Mouse (Mus musculus): ENCODE measurements at regions not wholly inside any gene's neighbourhood (a gene's known extent, or its start where the extent isn't known, plus 50 kb on each side); places are given as distances from the start of the nearest gene placed in this dataset.
A peak's percentile ranks its signal among the peaks of the same experiment; 100 is the strongest.

DNA sequence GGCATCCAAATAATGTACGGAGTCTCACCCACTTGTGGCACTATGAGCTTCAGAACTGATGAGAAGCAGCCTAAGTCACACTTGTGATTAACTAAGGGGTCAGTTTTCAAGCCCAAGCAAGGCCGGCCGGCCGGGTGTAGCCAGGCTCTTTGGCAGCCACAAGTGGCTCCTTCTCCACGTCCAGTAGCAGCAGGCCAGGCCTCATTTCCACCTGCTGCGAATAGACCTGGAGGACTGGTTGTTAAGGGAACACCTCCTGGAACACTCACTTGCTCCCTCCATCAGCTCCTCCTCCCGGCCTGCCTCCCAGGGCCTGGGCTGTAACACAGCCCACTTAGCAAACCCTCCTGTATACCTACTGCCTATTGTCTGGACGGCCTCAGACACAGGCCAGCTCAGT is 61.1 kb upstream of the Calm2 start:
- Histone ChIP-seq H3K9ac (replicated peaks; ENCODE audit: low read depth) (no peak overlapping the region), H3K27ac (ENCODE audit: low read length) (no peak overlapping the region; the same call in 1 of the 2 replicates), H3K9me3 (ENCODE audit: low read length) (no peaks in the 10 kb centered on the region), H3K27me3 (replicated peaks; ENCODE audit: insufficient read depth, low read length) (no peaks in the 10 kb centered on the region), H3K36me3 (ENCODE audit: insufficient read depth, low read length) (no peaks in the 10 kb centered on the region), H3K4me2 (replicated peaks; ENCODE audit: low read depth, low read length) (no peak overlapping the region), H3K4me3 (ENCODE audit: low read depth, low read length) (no peak overlapping the region), H3K4me1 (ENCODE audit: insufficient read depth, low read depth, low read length) (no peaks in the 10 kb centered on the region)
- TF ChIP-seq EP300 (IDR thresholded peaks at IDR 0.05) (no peak), CTCF (IDR thresholded peaks at IDR 0.05) (no peak)
- ATAC-seq: peak; percentile 88
- WGBS: 51% methylated on average over 8 of the region's 8 CpGs
- peak; percentile 70 for DNase-seq (ENCODE audit: low spot score)

- no peaks in the 10 kb centered on the region for H3K36me3 ChIP-seq (ENCODE audit: insufficient read depth, low read length)
- no peak for TF ChIP-seq CTCF (IDR thresholded peaks at IDR 0.05)
- no peak for TF ChIP-seq EP300 (IDR thresholded peaks at IDR 0.05)
- H3K4me3 ChIP-seq (ENCODE audit: low read depth, low read length): no peak overlapping the region
- WGBS: 69% methylated on average over 16 of the region's 16 CpGs
- no peak overlapping the region for H3K27ac ChIP-seq (ENCODE audit: low read length)
- no peaks in the 10 kb centered on the region for H3K9me3 ChIP-seq (ENCODE audit: low read length)
- no peak overlapping the region for H3K4me2 ChIP-seq (replicated peaks; ENCODE audit: low read depth, low read length)
- DNase-seq (ENCODE audit: low spot score): no peak
- ATAC-seq: 0 out of 2 replicates have a peak, but pooled peaks have one; percentile 27
- H3K27me3 ChIP-seq (replicated peaks; ENCODE audit: insufficient read depth, low read length): no peaks in the 10 kb centered on the region
- peaks cover 3% of the 10 kb centered on the region; the same call in 1 of the 2 replicates for H3K4me1 ChIP-seq (ENCODE audit: insufficient read depth, low read depth, low read length)
- H3K9ac ChIP-seq (replicated peaks; ENCODE audit: low read depth): no peak overlapping the region
Observed at GRCm38 (mm10) chr17:87508582-87509253, 62.0 kb upstream of the Calm2 start.

GRCm38 (mm10) chr17:87512000-87512611 is 65.4 kb upstream of the Calm2 start:
- Histone ChIP-seq H3K27me3 (replicated peaks; ENCODE audit: insufficient read depth, low read length) (no peaks in the 10 kb centered on the region), H3K4me1 (ENCODE audit: insufficient read depth, low read depth, low read length) (peaks cover 9% of the 10 kb centered on the region; the same call in 1 of the 2 replicates), H3K4me3 (ENCODE audit: low read depth, low read length) (no peak overlapping the region), H3K9ac (replicated peaks; ENCODE audit: low read depth) (no peak overlapping the region), H3K27ac (ENCODE audit: low read length) (no peak overlapping the region), H3K9me3 (ENCODE audit: low read length) (no peaks in the 10 kb centered on the region), H3K36me3 (ENCODE audit: insufficient read depth, low read length) (no peaks in the 10 kb centered on the region), H3K4me2 (replicated peaks; ENCODE audit: low read depth, low read length) (no peak overlapping the region)
- TF ChIP-seq CTCF (IDR thresholded peaks at IDR 0.05) (no peak), EP300 (IDR thresholded peaks at IDR 0.05) (no peak)
- DNase-seq (ENCODE audit: low spot score): no peak
- no peak for ATAC-seq
- WGBS: 68% methylated on average over 9 of the region's 9 CpGs

DNA sequence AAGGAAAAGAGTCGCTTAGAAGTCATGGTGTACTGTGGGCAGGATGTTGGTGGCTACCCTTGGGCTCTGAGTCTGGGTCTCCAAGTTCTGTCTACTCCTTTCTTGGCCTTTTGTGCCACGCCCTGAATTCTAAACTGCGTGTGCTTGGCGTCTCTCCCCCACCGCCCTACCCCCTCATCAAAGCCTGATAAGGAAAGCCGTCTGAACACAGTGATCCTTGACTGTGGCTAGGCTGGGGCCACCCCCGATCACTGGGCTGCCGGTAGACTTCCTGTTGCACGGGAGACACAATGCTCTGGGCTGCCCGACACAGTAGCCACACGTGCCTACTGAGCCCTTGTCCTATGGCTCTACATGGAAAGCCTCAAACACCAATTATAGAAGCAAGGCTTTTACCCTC is 67.1 kb upstream of the Calm2 start:
- Histone ChIP-seq H3K4me2 (replicated peaks; ENCODE audit: low read depth, low read length) (no peak overlapping the region), H3K36me3 (ENCODE audit: insufficient read depth, low read length) (no peaks in the 10 kb centered on the region), H3K4me3 (ENCODE audit: low read depth, low read length) (no peak overlapping the region), H3K9ac (replicated peaks; ENCODE audit: low read depth) (no peak overlapping the region), H3K9me3 (ENCODE audit: low read length) (no peaks in the 10 kb centered on the region), H3K27ac (ENCODE audit: low read length) (no peak overlapping the region; the same call in 1 of the 2 replicates), H3K27me3 (replicated peaks; ENCODE audit: insufficient read depth, low read length) (no peaks in the 10 kb centered on the region), H3K4me1 (ENCODE audit: insufficient read depth, low read depth, low read length) (peaks cover 9% of the 10 kb centered on the region; the same call in 1 of the 2 replicates)
- peak; percentile 58; the same call in 1 of the 2 replicates for TF ChIP-seq EP300 (IDR thresholded peaks at IDR 0.05)
- no peak for TF ChIP-seq CTCF (IDR thresholded peaks at IDR 0.05)
- ATAC-seq (peak; percentile 67), DNase-seq (ENCODE audit: low spot score) (peak; percentile 26)
- 10% methylated on average over 11 of the region's 11 CpGs for WGBS

DNA sequence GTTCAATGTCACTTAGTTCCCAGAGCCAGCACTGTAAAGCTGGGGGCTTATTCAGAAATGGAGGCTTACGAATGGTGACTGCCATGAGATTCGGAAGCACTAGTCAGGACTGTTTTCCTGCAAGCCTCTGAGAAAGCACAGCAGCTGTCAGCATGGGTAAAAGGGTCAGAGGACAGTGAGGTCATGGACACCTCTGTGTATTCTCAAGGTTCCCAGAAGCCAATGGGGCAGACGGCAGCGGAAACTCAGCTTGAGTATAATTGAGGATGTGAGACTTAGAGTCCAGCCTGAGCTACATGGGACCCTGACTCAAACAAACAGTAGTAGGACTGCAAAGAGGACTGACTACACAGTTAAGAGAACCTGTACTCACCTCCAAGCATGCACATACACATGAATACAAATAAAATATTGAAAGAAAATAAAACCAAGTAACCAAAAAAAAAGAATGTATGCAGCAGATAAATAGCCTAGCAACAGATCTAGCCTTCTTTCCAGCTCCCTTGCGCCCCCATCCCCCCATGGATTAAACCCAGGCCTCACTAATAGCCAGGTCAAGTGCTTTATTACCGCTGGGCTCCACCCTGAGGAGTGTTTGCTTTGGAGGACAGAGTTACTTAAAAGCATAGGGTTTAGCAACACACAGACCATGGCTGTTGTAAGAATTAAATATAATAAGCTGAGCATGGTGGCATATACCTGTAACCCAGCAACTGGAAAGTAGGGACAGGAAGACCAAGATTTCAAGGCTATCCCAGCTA is 67.8 kb upstream of the Calm2 start:
- H3K36me3 ChIP-seq (ENCODE audit: insufficient read depth, low read length): no peaks in the 10 kb centered on the region
- no peak overlapping the region for H3K4me2 ChIP-seq (replicated peaks; ENCODE audit: low read depth, low read length)
- DNase-seq (ENCODE audit: low spot score) (peak; percentile 59), ATAC-seq (peak; percentile 68)
- 68% methylated on average over 6 of the region's 6 CpGs for WGBS
- no peak overlapping the region for H3K4me3 ChIP-seq (ENCODE audit: low read depth, low read length)
- no peaks in the 10 kb centered on the region for H3K9me3 ChIP-seq (ENCODE audit: low read length)
- 0 out of 2 replicates have a peak, but pooled peaks have one; percentile 24 for TF ChIP-seq EP300 (IDR thresholded peaks at IDR 0.05)
- no peak for TF ChIP-seq CTCF (IDR thresholded peaks at IDR 0.05)
- no peak overlapping the region; the same call in 1 of the 2 replicates for H3K27ac ChIP-seq (ENCODE audit: low read length)
- no peaks in the 10 kb centered on the region for H3K27me3 ChIP-seq (replicated peaks; ENCODE audit: insufficient read depth, low read length)
- peaks cover 9% of the 10 kb centered on the region; the same call in 1 of the 2 replicates for H3K4me1 ChIP-seq (ENCODE audit: insufficient read depth, low read depth, low read length)
- H3K9ac ChIP-seq (replicated peaks; ENCODE audit: low read depth): no peak overlapping the region

GRCm38 (mm10) chr17:87517258-87517657 is 70.5 kb upstream of the Calm2 start:
- H3K9me3 ChIP-seq (ENCODE audit: low read length): no peaks in the 10 kb centered on the region
- ATAC-seq (no peak), DNase-seq (ENCODE audit: low spot score) (no peak)
- H3K27ac ChIP-seq (ENCODE audit: low read length): no peak overlapping the region
- H3K36me3 ChIP-seq (ENCODE audit: insufficient read depth, low read length): no peaks in the 10 kb centered on the region
- 35% methylated on average over 9 of the region's 9 CpGs for WGBS
- H3K27me3 ChIP-seq (replicated peaks; ENCODE audit: insufficient read depth, low read length): no peaks in the 10 kb centered on the region
- no peak overlapping the region for H3K9ac ChIP-seq (replicated peaks; ENCODE audit: low read depth)
- no peak overlapping the region for H3K4me3 ChIP-seq (ENCODE audit: low read depth, low read length)
- TF ChIP-seq CTCF (IDR thresholded peaks at IDR 0.05) (no peak), EP300 (IDR thresholded peaks at IDR 0.05) (no peak)
- H3K4me1 ChIP-seq (ENCODE audit: insufficient read depth, low read depth, low read length): peaks cover 15% of the 10 kb centered on the region; the same call in 1 of the 2 replicates
- H3K4me2 ChIP-seq (replicated peaks; ENCODE audit: low read depth, low read length): no peak overlapping the region
